Mouse (Mus musculus): ENCODE data around the gene Tmprss9. TPM values are rescaled to one million over a fixed set of nuclear protein-coding genes. Genes with fewer than 3 reads are reported as not detected.

Gene Tmprss9
- polyA plus RNA-seq, 1 experiment from 2014 or later = 0.04 TPM

GRCm38 (mm10) chr10:80829359-80830278 lies 42.0 kb upstream of the Tmprss9 start:
- Histone ChIP-seq H3K27ac (no peak overlapping the region), H3K36me3 (peaks cover 19% of the 10 kb centered on the region), H3K9me3 (replicated peaks) (no peaks in the 10 kb centered on the region), H3K4me3 (no peak overlapping the region), H3K4me2 (no peak overlapping the region), H3K4me1 (replicated peaks) (peaks cover 42% of the 10 kb centered on the region), H3K27me3 (peaks cover 15% of the 10 kb centered on the region), H3K9ac (no peak overlapping the region)
- WGBS = 30% methylated on average over 1 of the region's 1 CpGs
- no peak for ATAC-seq (replicated peaks; ENCODE audit: insufficient number of reproducible peaks, insufficient read depth, low FRiP score, low read depth)

GRCm38 (mm10) chr10:80831136-80831535 lies 40.5 kb upstream of the Tmprss9 start:
- Histone ChIP-seq H3K27ac (no peak overlapping the region), H3K4me1 (replicated peaks) (peaks cover 47% of the 10 kb centered on the region), H3K36me3 (peaks cover 19% of the 10 kb centered on the region), H3K4me3 (no peak overlapping the region), H3K4me2 (no peak overlapping the region), H3K27me3 (peaks cover 30% of the 10 kb centered on the region), H3K9ac (no peak overlapping the region), H3K9me3 (replicated peaks) (no peaks in the 10 kb centered on the region)
- 9% methylated on average over 9 of the region's 9 CpGs for WGBS
- ATAC-seq (replicated peaks; ENCODE audit: insufficient number of reproducible peaks, insufficient read depth, low FRiP score, low read depth) = no peak

GRCm38 (mm10) chr10:80832818-80833217 lies 38.8 kb upstream of the Tmprss9 start:
- Histone ChIP-seq H3K36me3 (peaks cover 19% of the 10 kb centered on the region), H3K4me1 (replicated peaks) (peaks cover 54% of the 10 kb centered on the region), H3K27ac (no peak overlapping the region), H3K9ac (no peak overlapping the region), H3K4me3 (no peak overlapping the region), H3K9me3 (replicated peaks) (no peaks in the 10 kb centered on the region), H3K4me2 (no peak overlapping the region), H3K27me3 (peaks cover 40% of the 10 kb centered on the region)
- no peak for ATAC-seq (replicated peaks; ENCODE audit: insufficient number of reproducible peaks, insufficient read depth, low FRiP score, low read depth)
- 66% methylated on average over 7 of the region's 7 CpGs for WGBS

GRCm38 (mm10) chr10:80835617-80836016 lies 36.0 kb upstream of the Tmprss9 start:
- no peaks in the 10 kb centered on the region for H3K9me3 ChIP-seq (replicated peaks)
- H3K27me3 ChIP-seq = peaks cover 42% of the 10 kb centered on the region
- H3K4me1 ChIP-seq (replicated peaks) = peaks cover 40% of the 10 kb centered on the region
- no peak overlapping the region for H3K4me3 ChIP-seq
- WGBS = 57% methylated on average over 30 of the region's 30 CpGs
- H3K9ac ChIP-seq = no peak overlapping the region
- peaks cover 5% of the 10 kb centered on the region; the same call in 1 of the 2 replicates for H3K36me3 ChIP-seq
- no peak for ATAC-seq (replicated peaks; ENCODE audit: insufficient number of reproducible peaks, insufficient read depth, low FRiP score, low read depth)
- no peak overlapping the region for H3K27ac ChIP-seq
- no peak overlapping the region for H3K4me2 ChIP-seq

GRCm38 (mm10) chr10:80836949-80837379 lies 34.7 kb upstream of the Tmprss9 start:
- no peak overlapping the region for H3K4me3 ChIP-seq
- no peaks in the 10 kb centered on the region for H3K36me3 ChIP-seq
- H3K27ac ChIP-seq = no peak overlapping the region
- H3K27me3 ChIP-seq = peaks cover 51% of the 10 kb centered on the region
- ATAC-seq (replicated peaks; ENCODE audit: insufficient number of reproducible peaks, insufficient read depth, low FRiP score, low read depth) = no peak
- H3K9ac ChIP-seq = no peak overlapping the region
- H3K9me3 ChIP-seq (replicated peaks) = no peaks in the 10 kb centered on the region
- peak overlapping the region; percentile 15; the same call in 1 of the 2 replicates for H3K4me2 ChIP-seq
- peaks cover 31% of the 10 kb centered on the region for H3K4me1 ChIP-seq (replicated peaks)
- 36% methylated on average over 7 of the region's 7 CpGs for WGBS

- Histone ChIP-seq H3K27me3 (peaks cover 59% of the 10 kb centered on the region), H3K36me3 (no peaks in the 10 kb centered on the region), H3K4me3 (no peak overlapping the region), H3K9ac (no peak overlapping the region), H3K4me1 (replicated peaks) (peaks cover 31% of the 10 kb centered on the region), H3K4me2 (no peak overlapping the region), H3K9me3 (replicated peaks) (no peaks in the 10 kb centered on the region), H3K27ac (peak overlapping the region; percentile 69)
- ATAC-seq (replicated peaks; ENCODE audit: insufficient number of reproducible peaks, insufficient read depth, low FRiP score, low read depth) = peak; percentile 64; the same call in 1 of the 2 replicates
- WGBS = 18% methylated on average over 2 of the region's 2 CpGs
These were observed 33.8 kb upstream of the Tmprss9 start for GRCm38 (mm10) chr10:80837827-80838226.

GRCm38 (mm10) chr10:80838346-80838912 lies 33.2 kb upstream of the Tmprss9 start:
- no peaks in the 10 kb centered on the region for H3K9me3 ChIP-seq (replicated peaks)
- H3K9ac ChIP-seq = no peak overlapping the region
- H3K36me3 ChIP-seq = no peaks in the 10 kb centered on the region
- H3K4me1 ChIP-seq (replicated peaks) = peaks cover 33% of the 10 kb centered on the region
- peak overlapping the region; percentile 69 for H3K27ac ChIP-seq
- H3K4me2 ChIP-seq = no peak overlapping the region
- H3K27me3 ChIP-seq = peaks cover 63% of the 10 kb centered on the region
- WGBS = 58% methylated on average over 2 of the region's 2 CpGs
- no peak overlapping the region for H3K4me3 ChIP-seq
- ATAC-seq (replicated peaks; ENCODE audit: insufficient number of reproducible peaks, insufficient read depth, low FRiP score, low read depth) = peak; percentile 14; the same call in 1 of the 2 replicates

GRCm38 (mm10) chr10:80839848-80840247 lies 31.8 kb upstream of the Tmprss9 start:
- Histone ChIP-seq H3K4me3 (no peak overlapping the region), H3K36me3 (no peaks in the 10 kb centered on the region), H3K9me3 (replicated peaks) (no peaks in the 10 kb centered on the region), H3K4me1 (replicated peaks) (peaks cover 42% of the 10 kb centered on the region), H3K4me2 (no peak overlapping the region), H3K27ac (no peak overlapping the region), H3K27me3 (peaks cover 63% of the 10 kb centered on the region), H3K9ac (no peak overlapping the region)
- no peak for ATAC-seq (replicated peaks; ENCODE audit: insufficient number of reproducible peaks, insufficient read depth, low FRiP score, low read depth)
- 60% methylated on average over 6 of the region's 6 CpGs for WGBS

- H3K27ac ChIP-seq = no peak overlapping the region
- no peak overlapping the region for H3K4me3 ChIP-seq
- ATAC-seq (replicated peaks; ENCODE audit: insufficient number of reproducible peaks, insufficient read depth, low FRiP score, low read depth) = no peak
- no peak overlapping the region for H3K4me2 ChIP-seq
- H3K4me1 ChIP-seq (replicated peaks) = peaks cover 42% of the 10 kb centered on the region
- H3K36me3 ChIP-seq = no peaks in the 10 kb centered on the region
- peaks cover 55% of the 10 kb centered on the region for H3K27me3 ChIP-seq
- H3K9me3 ChIP-seq (replicated peaks) = no peaks in the 10 kb centered on the region
- 75% methylated on average over 2 of the region's 2 CpGs for WGBS
- no peak overlapping the region for H3K9ac ChIP-seq
These were observed 30.0 kb upstream of the Tmprss9 start for GRCm38 (mm10) chr10:80841685-80842084.

GRCm38 (mm10) chr10:80842334-80842733 lies 29.3 kb upstream of the Tmprss9 start:
- Histone ChIP-seq H3K4me1 (replicated peaks) (peaks cover 36% of the 10 kb centered on the region), H3K36me3 (no peaks in the 10 kb centered on the region), H3K27me3 (peaks cover 50% of the 10 kb centered on the region), H3K27ac (no peak overlapping the region), H3K4me2 (no peak overlapping the region), H3K9ac (no peak overlapping the region), H3K4me3 (no peak overlapping the region), H3K9me3 (replicated peaks) (no peaks in the 10 kb centered on the region)
- WGBS = 78% methylated on average over 15 of the region's 15 CpGs
- no peak for ATAC-seq (replicated peaks; ENCODE audit: insufficient number of reproducible peaks, insufficient read depth, low FRiP score, low read depth)

- H3K9ac ChIP-seq = peak overlapping the region; percentile 41; the same call in 1 of the 2 replicates
- no peak for ATAC-seq (replicated peaks; ENCODE audit: insufficient number of reproducible peaks, insufficient read depth, low FRiP score, low read depth)
- peaks cover 50% of the 10 kb centered on the region for H3K27me3 ChIP-seq
- H3K4me3 ChIP-seq = peak overlapping the region; percentile 50
- no peak overlapping the region for H3K27ac ChIP-seq
- peak overlapping the region; percentile 85 for H3K4me2 ChIP-seq
- H3K36me3 ChIP-seq = no peaks in the 10 kb centered on the region
- peaks cover 28% of the 10 kb centered on the region for H3K4me1 ChIP-seq (replicated peaks)
- H3K9me3 ChIP-seq (replicated peaks) = no peaks in the 10 kb centered on the region
- 10% methylated on average over 32 of the region's 32 CpGs for WGBS
These were observed 28.3 kb upstream of the Tmprss9 start for GRCm38 (mm10) chr10:80843087-80843930.
